Mouse (Mus musculus) lung, postnatal 0 days (tissue): ENCODE results near the gene Iqsec1.

ENCODE experiments used
- CTCF ChIP-seq: IDR thresholded peaks from 2 replicates; pipeline ENCODE4 v1.5.1; 2016; ENCODE audit warnings: antibody characterized with exemption, mild to moderate bottlenecking
- EP300 ChIP-seq: IDR thresholded peaks from 2 replicates; pipeline ENCODE4 v1.6.1; 2016; ENCODE audit warnings: antibody characterized with exemption, mild to moderate bottlenecking, control low read depth

GRCm38 (mm10) chr6:90686812-90687211 is 301.7 kb downstream of the Iqsec1 start:
- TF ChIP-seq CTCF (no peak), EP300 (no peak)
